Mouse (Mus musculus) lung, postnatal 0 days (tissue): Measurements from ENCODE around the gene Susd1.

Source experiments
- CTCF ChIP-seq: IDR thresholded peaks from 2 replicates; pipeline ENCODE4 v1.5.1; 2016; ENCODE audit warnings: antibody characterized with exemption, mild to moderate bottlenecking
- EP300 ChIP-seq: IDR thresholded peaks from 2 replicates; pipeline ENCODE4 v1.6.1; 2016; ENCODE audit warnings: antibody characterized with exemption, mild to moderate bottlenecking, control low read depth

GRCm38 (mm10) chr4:59282699-59283487, 155.5 kb downstream of the Susd1 start:
- no peak for TF ChIP-seq CTCF
- TF ChIP-seq EP300, result peak; percentile 43; the same call in 1 of the 2 replicates
